Mouse (Mus musculus): ENCODE measurements around the gene Hemk1. TPM values are rescaled to one million over a fixed set of nuclear protein-coding genes. Genes with fewer than 3 reads are reported as not detected.

Gene Hemk1
- polyA plus RNA-seq, 1 experiment from 2014 or later = 9.9 TPM

DNA sequence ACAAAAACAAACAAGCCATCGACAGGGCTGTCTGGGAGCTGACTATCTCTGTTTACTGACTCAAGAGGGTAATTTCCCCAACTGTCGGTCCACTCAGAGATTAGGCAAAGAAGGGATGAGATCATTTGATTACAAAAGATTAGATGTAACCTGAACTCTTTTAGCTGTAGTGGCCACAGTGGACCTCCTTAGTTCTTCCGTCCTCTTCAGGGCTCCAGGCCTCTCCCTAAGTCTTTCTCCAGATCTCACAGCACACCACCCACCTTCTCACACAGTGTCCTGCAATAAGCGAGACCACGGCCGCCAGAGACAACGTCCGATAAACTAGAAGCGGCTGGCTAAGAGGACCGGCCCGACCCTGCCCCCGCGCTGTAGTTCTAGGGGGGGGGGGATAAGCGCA lies 42.1 kb downstream of the Hemk1 start:
- 8% methylated on average over 14 of the region's 14 CpGs for WGBS
- Histone ChIP-seq H3K4me1 (ENCODE audit: control insufficient read depth, insufficient read depth, low read length) (peaks cover 6% of the 10 kb centered on the region; the same call in 1 of the 2 replicates), H3K36me3 (ENCODE audit: control insufficient read depth, insufficient read depth, low read length) (0 out of 2 replicates have a peak, but pooled peaks cover 3% of the 10 kb centered on the region), H3K4me3 (ENCODE audit: low read depth, low read length) (peak overlapping the region; percentile 55), H3K27me3 (ENCODE audit: control insufficient read depth, insufficient read depth, low read length) (peaks cover 5% of the 10 kb centered on the region), H3K4me2 (peak overlapping the region; percentile 88), H3K9ac (ENCODE audit: low read length) (peak overlapping the region; percentile 41; the same call in 1 of the 2 replicates), H3K27ac (ENCODE audit: low read depth, low read length) (no peak overlapping the region), H3K9me3 (ENCODE audit: control insufficient read depth, low read length) (no peaks in the 10 kb centered on the region)
- DNase-seq (ENCODE audit: low spot score, missing footprints) (no peak), ATAC-seq (ENCODE audit: low FRiP score) (peak; percentile 59)

GRCm38 (mm10) chr9:107296016-107296040 lies 42.3 kb downstream of the Hemk1 start, which contains the start of gene Cish:
TSS of gene Cish (plus strand) at chr9:107296026.
- H3K27ac ChIP-seq (ENCODE audit: low read depth, low read length) = 0 out of 2 replicates have a peak within 1 kb of the TSS, but pooled peaks have one; percentile 17

DNA sequence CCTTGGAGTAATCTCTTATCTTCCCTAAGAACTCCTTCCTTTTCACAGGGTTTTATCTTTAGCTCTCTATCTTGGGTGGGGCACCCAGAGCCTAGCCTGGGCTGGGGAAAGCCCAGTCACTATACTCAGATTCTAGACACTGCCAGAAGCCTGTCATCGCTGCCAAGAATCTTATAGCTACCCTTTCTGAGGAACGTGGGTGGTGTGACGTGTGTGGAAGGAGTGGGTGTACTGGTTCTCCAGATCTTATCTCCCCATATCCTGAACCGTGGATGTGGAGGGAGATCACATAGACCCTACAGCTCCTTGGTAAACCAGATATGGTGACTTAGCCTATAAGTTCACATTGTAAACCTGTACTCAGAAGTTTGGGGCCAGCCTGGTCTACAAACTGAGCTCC lies 42.5 kb downstream of the Hemk1 start:
- Histone ChIP-seq H3K9ac (ENCODE audit: low read length) (no peak overlapping the region), H3K4me2 (peak overlapping the region; percentile 88; the same call in 1 of the 2 replicates), H3K36me3 (ENCODE audit: control insufficient read depth, insufficient read depth, low read length) (0 out of 2 replicates have a peak, but pooled peaks cover under 1% of the 10 kb centered on the region), H3K27ac (ENCODE audit: low read depth, low read length) (no peak overlapping the region), H3K27me3 (ENCODE audit: control insufficient read depth, insufficient read depth, low read length) (peaks cover 5% of the 10 kb centered on the region), H3K4me3 (ENCODE audit: low read depth, low read length) (no peak overlapping the region), H3K4me1 (ENCODE audit: control insufficient read depth, insufficient read depth, low read length) (peaks cover 6% of the 10 kb centered on the region; the same call in 1 of the 2 replicates), H3K9me3 (ENCODE audit: control insufficient read depth, low read length) (no peaks in the 10 kb centered on the region)
- 93% methylated on average over 4 of the region's 4 CpGs for WGBS
- ATAC-seq (ENCODE audit: low FRiP score) = no peak
- DNase-seq (ENCODE audit: low spot score, missing footprints) = no peak

More at GRCm38 (mm10) chr9:107296016-107296040, 42.3 kb downstream of the Hemk1 start, which contains the start of gene Cish:
- peak within 1 kb of the TSS; percentile 88 for H3K4me2 ChIP-seq
- H3K9ac ChIP-seq (ENCODE audit: low read length) = peak within 1 kb of the TSS; percentile 74
- peak within 1 kb of the TSS; percentile 55 for H3K4me3 ChIP-seq (ENCODE audit: low read depth, low read length)
- DNase-seq (ENCODE audit: low spot score, missing footprints) (no peak), ATAC-seq (ENCODE audit: low FRiP score) (no peak)
- H3K27me3 ChIP-seq (ENCODE audit: control insufficient read depth, insufficient read depth, low read length) = peaks cover 5% of the 10 kb centered on the region
- no peaks in the 10 kb centered on the region for H3K9me3 ChIP-seq (ENCODE audit: control insufficient read depth, low read length)
- H3K4me1 ChIP-seq (ENCODE audit: control insufficient read depth, insufficient read depth, low read length) = peaks cover 6% of the 10 kb centered on the region; the same call in 1 of the 2 replicates
- H3K36me3 ChIP-seq (ENCODE audit: control insufficient read depth, insufficient read depth, low read length) = 0 out of 2 replicates have a peak, but pooled peaks cover 3% of the 10 kb centered on the region

DNA sequence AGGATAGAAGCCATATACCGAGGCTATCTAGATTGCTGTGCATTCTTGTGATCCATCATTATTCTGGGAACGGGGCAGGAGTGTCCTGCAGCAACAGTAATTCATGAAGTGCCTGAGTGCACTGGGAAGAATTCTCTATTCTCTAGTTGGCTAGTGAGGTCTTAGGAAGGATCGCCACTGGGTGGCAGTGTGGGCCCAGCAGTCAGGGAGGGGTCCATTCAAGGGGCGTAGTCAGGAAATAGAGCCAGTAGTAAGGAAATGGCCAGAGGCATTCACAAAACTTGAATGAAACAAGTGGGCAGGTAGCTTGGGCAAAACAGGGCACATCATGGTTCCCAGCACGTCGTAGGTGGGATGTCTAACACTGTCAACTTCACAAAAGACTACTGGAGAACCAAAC lies 43.9 kb downstream of the Hemk1 start:
- H3K9ac ChIP-seq (ENCODE audit: low read length) = no peak overlapping the region
- no peaks in the 10 kb centered on the region for H3K36me3 ChIP-seq (ENCODE audit: control insufficient read depth, insufficient read depth, low read length)
- H3K4me2 ChIP-seq = no peak overlapping the region
- peak; percentile 93 for DNase-seq (ENCODE audit: low spot score, missing footprints)
- H3K9me3 ChIP-seq (ENCODE audit: control insufficient read depth, low read length) = no peaks in the 10 kb centered on the region
- H3K4me1 ChIP-seq (ENCODE audit: control insufficient read depth, insufficient read depth, low read length) = peaks cover 8% of the 10 kb centered on the region; the same call in 1 of the 2 replicates
- H3K27me3 ChIP-seq (ENCODE audit: control insufficient read depth, insufficient read depth, low read length) = peaks cover 7% of the 10 kb centered on the region
- 5% methylated on average over 6 of the region's 6 CpGs for WGBS
- no peak for ATAC-seq (ENCODE audit: low FRiP score)
- no peak overlapping the region for H3K27ac ChIP-seq (ENCODE audit: low read depth, low read length)
- H3K4me3 ChIP-seq (ENCODE audit: low read depth, low read length) = no peak overlapping the region

DNA sequence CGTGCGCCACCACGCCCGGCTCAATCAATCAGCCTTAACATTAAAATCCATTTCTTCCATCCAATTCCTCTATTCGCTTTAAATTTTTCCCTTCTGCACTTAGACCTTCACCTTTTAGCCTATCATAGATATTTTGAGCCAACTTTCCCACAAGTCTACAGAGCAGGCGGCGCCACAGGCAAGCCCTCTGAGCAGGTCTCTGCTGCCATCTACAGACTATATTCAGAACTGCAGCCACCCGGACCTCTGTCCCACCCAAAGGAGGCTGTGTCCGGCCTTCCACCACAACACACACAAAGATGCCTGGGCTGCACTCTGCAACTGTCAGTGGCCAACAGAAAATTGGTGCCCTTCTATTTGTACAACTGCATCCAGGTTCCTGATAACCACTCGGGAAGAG lies 47.3 kb downstream of the Hemk1 start:
- no peak overlapping the region for H3K4me3 ChIP-seq (ENCODE audit: low read depth, low read length)
- DNase-seq (ENCODE audit: low spot score, missing footprints) = peak; percentile 99
- H3K36me3 ChIP-seq (ENCODE audit: control insufficient read depth, insufficient read depth, low read length) = no peaks in the 10 kb centered on the region
- peaks cover 10% of the 10 kb centered on the region for H3K27me3 ChIP-seq (ENCODE audit: control insufficient read depth, insufficient read depth, low read length)
- no peaks in the 10 kb centered on the region for H3K9me3 ChIP-seq (ENCODE audit: control insufficient read depth, low read length)
- no peak overlapping the region for H3K27ac ChIP-seq (ENCODE audit: low read depth, low read length)
- 0 out of 2 replicates have a peak, but pooled peaks have one; percentile 36 for ATAC-seq (ENCODE audit: low FRiP score)
- H3K4me1 ChIP-seq (ENCODE audit: control insufficient read depth, insufficient read depth, low read length) = 0 out of 2 replicates have a peak, but pooled peaks cover 5% of the 10 kb centered on the region
- WGBS = 26% methylated on average over 10 of the region's 10 CpGs
- no peak overlapping the region for H3K4me2 ChIP-seq
- no peak overlapping the region for H3K9ac ChIP-seq (ENCODE audit: low read length)

GRCm38 (mm10) chr9:107289211-107290076 lies 48.7 kb downstream of the Hemk1 start, which contains the start of gene Mapkapk3:
TSS of gene Mapkapk3 (minus strand) at chr9:107289877.
- Histone ChIP-seq H3K27ac (ENCODE audit: low read depth, low read length) (no peak within 1 kb of the TSS), H3K27me3 (ENCODE audit: control insufficient read depth, insufficient read depth, low read length) (peaks cover 5% of the 10 kb centered on the region), H3K4me3 (ENCODE audit: low read depth, low read length) (peak within 1 kb of the TSS; percentile 37), H3K4me2 (peak within 1 kb of the TSS; percentile 81), H3K36me3 (ENCODE audit: control insufficient read depth, insufficient read depth, low read length) (no peaks in the 10 kb centered on the region), H3K9me3 (ENCODE audit: control insufficient read depth, low read length) (no peaks in the 10 kb centered on the region), H3K4me1 (ENCODE audit: control insufficient read depth, insufficient read depth, low read length) (peaks cover 7% of the 10 kb centered on the region; the same call in 1 of the 2 replicates), H3K9ac (ENCODE audit: low read length) (peak within 1 kb of the TSS; percentile 52)
- DNase-seq (ENCODE audit: low spot score, missing footprints) (peak; percentile 95), ATAC-seq (ENCODE audit: low FRiP score) (peak; percentile 72)
- WGBS = 4% methylated on average over 49 of the region's 49 CpGs

DNA sequence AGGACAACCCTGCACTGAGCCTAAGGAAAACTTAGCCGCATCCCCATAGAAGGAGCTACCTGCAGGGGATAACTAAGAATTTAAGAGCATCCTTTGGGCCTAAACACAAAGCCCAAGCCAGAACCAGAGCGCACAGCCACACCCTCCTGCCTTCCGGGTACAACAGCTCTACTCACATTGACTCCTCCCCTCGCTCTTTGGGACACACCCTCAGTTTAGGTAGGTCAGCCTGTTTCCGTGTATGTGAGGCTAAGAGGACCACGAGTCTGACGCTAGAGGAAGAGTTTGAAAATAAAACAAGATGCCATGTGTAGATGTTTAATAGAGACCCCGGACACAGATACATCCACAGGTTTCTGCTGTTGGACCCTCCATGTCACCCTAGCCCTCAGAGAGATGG lies 49.4 kb downstream of the Hemk1 start:
- Histone ChIP-seq H3K4me2 (peak overlapping the region; percentile 81), H3K36me3 (ENCODE audit: control insufficient read depth, insufficient read depth, low read length) (no peaks in the 10 kb centered on the region), H3K9ac (ENCODE audit: low read length) (no peak overlapping the region), H3K9me3 (ENCODE audit: control insufficient read depth, low read length) (no peaks in the 10 kb centered on the region), H3K4me1 (ENCODE audit: control insufficient read depth, insufficient read depth, low read length) (peaks cover 7% of the 10 kb centered on the region; the same call in 1 of the 2 replicates), H3K4me3 (ENCODE audit: low read depth, low read length) (peak overlapping the region; percentile 37; the same call in 1 of the 2 replicates), H3K27me3 (ENCODE audit: control insufficient read depth, insufficient read depth, low read length) (peaks cover 5% of the 10 kb centered on the region), H3K27ac (ENCODE audit: low read depth, low read length) (no peak overlapping the region)
- ATAC-seq (ENCODE audit: low FRiP score) (no peak), DNase-seq (ENCODE audit: low spot score, missing footprints) (no peak)
- 26% methylated on average over 8 of the region's 8 CpGs for WGBS

GRCm38 (mm10) chr9:107288105-107288650 lies 50.0 kb downstream of the Hemk1 start:
- Histone ChIP-seq H3K27ac (ENCODE audit: low read depth, low read length) (no peak overlapping the region), H3K4me2 (no peak overlapping the region), H3K9ac (ENCODE audit: low read length) (no peak overlapping the region), H3K27me3 (ENCODE audit: control insufficient read depth, insufficient read depth, low read length) (peaks cover 5% of the 10 kb centered on the region), H3K9me3 (ENCODE audit: control insufficient read depth, low read length) (no peaks in the 10 kb centered on the region), H3K36me3 (ENCODE audit: control insufficient read depth, insufficient read depth, low read length) (no peaks in the 10 kb centered on the region), H3K4me1 (ENCODE audit: control insufficient read depth, insufficient read depth, low read length) (peaks cover 7% of the 10 kb centered on the region; the same call in 1 of the 2 replicates), H3K4me3 (ENCODE audit: low read depth, low read length) (no peak overlapping the region)
- 93% methylated on average over 14 of the region's 14 CpGs for WGBS
- ATAC-seq (ENCODE audit: low FRiP score) (no peak), DNase-seq (ENCODE audit: low spot score, missing footprints) (no peak)

GRCm38 (mm10) chr9:107287294-107287693 lies 50.9 kb downstream of the Hemk1 start:
- no peak for DNase-seq (ENCODE audit: low spot score, missing footprints)

More at GRCm38 (mm10) chr9:107287294-107287693, 50.9 kb downstream of the Hemk1 start:
- Histone ChIP-seq H3K9ac (ENCODE audit: low read length) (no peak overlapping the region), H3K27ac (ENCODE audit: low read depth, low read length) (no peak overlapping the region), H3K36me3 (ENCODE audit: control insufficient read depth, insufficient read depth, low read length) (no peaks in the 10 kb centered on the region), H3K9me3 (ENCODE audit: control insufficient read depth, low read length) (no peaks in the 10 kb centered on the region), H3K4me1 (ENCODE audit: control insufficient read depth, insufficient read depth, low read length) (peaks cover 7% of the 10 kb centered on the region; the same call in 1 of the 2 replicates), H3K4me3 (ENCODE audit: low read depth, low read length) (no peak overlapping the region), H3K27me3 (ENCODE audit: control insufficient read depth, insufficient read depth, low read length) (peaks cover 5% of the 10 kb centered on the region), H3K4me2 (no peak overlapping the region)
- no peak for ATAC-seq (ENCODE audit: low FRiP score)
- 81% methylated on average over 2 of the region's 2 CpGs for WGBS

Measured in midbrain, embryonic 11.5 days (tissue).